Mouse (Mus musculus): ENCODE data around the gene Dnajc4. TPM values are rescaled to one million over a fixed set of nuclear protein-coding genes. Genes with fewer than 3 reads are reported as not detected.

Dnajc4 gene
- polyA plus RNA-seq, 1 experiment = 36.7 TPM

- no peak for DNase-seq (ENCODE audit: extremely low spot score in 1 of 2, low spot score in 1 of 2)
Observed at GRCm38 (mm10) chr19:6977759-6978638, 14.4 kb downstream of the Dnajc4 start.

DNA sequence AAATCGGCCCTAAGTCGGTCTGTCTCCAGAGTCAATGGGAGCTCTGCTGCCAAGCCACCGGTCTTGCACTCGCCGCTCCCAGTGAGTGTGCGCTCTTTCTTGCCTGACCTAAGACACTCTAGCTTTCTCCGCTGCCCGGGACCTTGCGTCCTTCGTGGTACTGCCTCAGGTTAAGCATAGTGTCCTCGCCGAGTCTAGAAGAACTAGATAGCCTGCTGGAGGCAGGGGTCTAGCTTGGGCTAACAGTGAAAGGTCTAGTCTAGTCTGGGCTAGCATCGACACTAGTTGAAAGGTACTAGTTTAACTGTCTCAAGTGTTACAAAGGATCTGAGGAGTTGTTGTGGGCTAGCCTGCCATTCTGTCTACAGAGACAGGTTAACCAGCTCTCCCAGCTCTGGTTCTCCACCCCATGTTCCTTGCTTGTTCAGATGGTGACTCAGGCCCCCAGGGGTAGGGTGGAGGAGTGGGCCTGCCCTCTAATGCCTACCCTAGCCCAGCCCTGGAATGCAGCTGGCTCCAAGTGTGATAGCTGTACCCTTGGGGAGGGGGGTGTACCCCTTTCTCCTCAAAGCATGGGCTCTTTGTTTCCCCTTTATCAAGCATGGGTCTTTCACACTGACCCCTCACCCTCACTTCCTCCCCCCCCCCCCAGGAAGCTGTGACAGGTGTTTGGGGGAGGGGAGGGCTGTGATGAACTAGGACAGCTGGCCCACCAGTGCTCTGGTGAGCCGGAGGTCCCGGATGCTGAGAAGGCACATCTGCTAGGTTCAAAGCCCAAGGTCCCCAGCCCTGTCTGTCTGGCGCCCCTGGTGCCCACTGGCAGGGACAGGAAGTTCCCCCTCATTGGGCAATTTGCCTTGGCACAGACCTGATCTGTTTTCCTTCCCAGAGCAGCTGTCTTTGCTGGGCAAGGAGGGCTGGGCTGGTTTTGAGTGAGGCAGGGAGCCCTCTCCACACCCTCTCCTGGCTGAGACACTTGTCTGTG, 16.5 kb downstream of the Dnajc4 start, which contains the start of gene Plcb3:
Gene Plcb3, minus strand, starts transcription at position 934 of the 985 bp plus-strand sequence.
- peak in 1 of 2 experiments; percentile 69 for DNase-seq (ENCODE audit: extremely low spot score in 1 of 2, low spot score in 1 of 2)

GRCm38 (mm10) chr19:6974211-6975205, 17.9 kb downstream of the Dnajc4 start, which contains the start of gene Ppp1r14b:
Ppp1r14b (plus strand) TSS chr19:6974968.
- DNase-seq (ENCODE audit: extremely low spot score in 1 of 2, low spot score in 1 of 2) = peak in 1 of 2 experiments; percentile 75

GRCm38 (mm10) chr19:6973581-6974190, 18.7 kb downstream of the Dnajc4 start:
- no peak for DNase-seq (ENCODE audit: extremely low spot score in 1 of 2, low spot score in 1 of 2)

DNA sequence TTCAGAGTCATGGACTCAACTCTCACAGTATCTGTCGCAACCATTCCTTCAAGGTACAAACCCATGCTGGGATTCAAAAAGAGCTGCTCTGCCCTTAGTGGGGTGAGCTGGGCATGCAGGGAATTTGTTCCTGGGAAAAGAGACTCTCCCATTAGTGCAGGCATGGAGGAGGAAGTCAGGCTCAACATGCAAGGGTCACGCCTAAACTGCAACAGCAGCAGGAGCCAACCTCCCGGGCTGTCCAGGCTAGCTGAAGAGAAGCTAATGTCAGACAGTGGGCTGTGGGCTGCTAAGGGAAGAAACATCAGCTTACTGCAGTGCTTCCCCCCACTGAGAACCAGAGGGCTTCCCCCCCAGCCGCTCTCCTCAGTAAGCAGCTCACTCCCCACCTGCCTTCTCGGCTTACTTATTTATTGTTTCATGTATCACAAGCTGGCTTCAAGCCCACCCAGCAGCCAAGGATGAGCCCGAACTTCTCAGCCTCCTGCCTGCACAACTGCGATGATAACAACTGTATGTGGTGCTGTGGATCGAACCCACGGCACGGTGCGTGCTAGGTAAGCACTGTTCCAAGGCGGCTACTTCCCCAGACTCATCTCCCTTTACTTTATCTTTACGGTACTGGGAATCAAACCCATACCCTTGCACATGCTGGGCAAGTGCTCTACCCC, 20.0 kb downstream of the Dnajc4 start:
- DNase-seq (ENCODE audit: extremely low spot score in 1 of 2, low spot score in 1 of 2) = no peak

DNA sequence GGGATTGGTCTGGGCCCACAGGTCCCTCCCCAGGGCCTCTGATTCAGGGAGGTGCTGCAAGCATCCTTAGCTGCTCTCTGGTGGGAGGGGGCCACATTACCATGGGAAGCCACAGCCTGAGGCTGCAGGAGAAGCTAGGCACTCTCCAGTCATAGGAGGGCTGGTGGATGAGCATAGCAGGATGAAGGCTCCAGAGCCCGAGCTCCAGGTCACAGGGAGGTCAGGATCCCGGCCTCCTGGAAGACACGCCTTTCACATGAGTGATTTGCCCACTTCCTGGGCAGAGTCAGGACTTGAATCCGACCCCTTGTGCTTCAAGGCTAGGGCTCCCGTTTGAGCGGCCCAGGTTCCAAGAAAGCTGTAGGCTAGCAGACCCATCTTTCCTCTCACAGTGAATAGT, 20.7 kb downstream of the Dnajc4 start:
- DNase-seq (ENCODE audit: extremely low spot score in 1 of 2, low spot score in 1 of 2) = no peak

- DNase-seq (ENCODE audit: extremely low spot score in 1 of 2, low spot score in 1 of 2) = no peak
Observed at GRCm38 (mm10) chr19:6970460-6971085, 21.8 kb downstream of the Dnajc4 start.

DNA sequence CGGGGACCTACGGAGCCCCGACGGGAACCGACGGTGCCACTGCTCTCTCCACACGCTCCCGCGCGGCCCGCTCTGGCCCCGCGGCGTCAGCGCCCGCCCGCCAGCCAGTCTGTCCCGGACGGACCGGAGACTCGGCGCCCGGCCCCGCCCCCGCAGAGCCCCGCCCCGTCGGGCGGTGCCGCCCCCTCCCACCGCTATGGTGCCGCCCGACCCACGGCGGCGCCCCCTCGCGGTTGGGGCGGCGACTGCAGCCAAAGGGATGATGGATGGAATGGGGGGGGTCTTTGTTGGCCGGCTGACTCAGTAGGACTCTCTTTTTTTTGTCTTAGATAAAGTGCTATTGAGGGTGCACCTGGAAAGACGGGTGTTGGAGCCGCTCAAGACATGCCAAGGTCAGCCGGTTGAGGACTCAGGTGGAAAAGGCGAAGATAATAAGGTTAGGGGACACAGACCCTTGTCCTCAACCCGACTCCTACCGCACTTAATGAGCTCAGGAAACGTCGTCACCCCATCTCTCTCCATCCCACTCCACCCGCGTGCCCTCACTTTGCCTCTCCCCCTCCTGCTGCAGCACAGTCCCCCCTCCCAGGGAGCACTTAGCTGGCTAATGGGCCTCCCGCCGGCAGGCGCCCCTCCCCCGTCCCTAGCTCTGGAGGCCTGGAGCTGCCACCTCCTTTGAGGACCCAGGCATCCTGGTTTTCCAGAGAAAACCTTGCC, 22.5 kb downstream of the Dnajc4 start:
- no peak for DNase-seq (ENCODE audit: extremely low spot score in 1 of 2, low spot score in 1 of 2)

GRCm38 (mm10) chr19:6969291-6969664, 23.1 kb downstream of the Dnajc4 start:
- DNase-seq (ENCODE audit: extremely low spot score in 1 of 2, low spot score in 1 of 2) = no peak

DNA sequence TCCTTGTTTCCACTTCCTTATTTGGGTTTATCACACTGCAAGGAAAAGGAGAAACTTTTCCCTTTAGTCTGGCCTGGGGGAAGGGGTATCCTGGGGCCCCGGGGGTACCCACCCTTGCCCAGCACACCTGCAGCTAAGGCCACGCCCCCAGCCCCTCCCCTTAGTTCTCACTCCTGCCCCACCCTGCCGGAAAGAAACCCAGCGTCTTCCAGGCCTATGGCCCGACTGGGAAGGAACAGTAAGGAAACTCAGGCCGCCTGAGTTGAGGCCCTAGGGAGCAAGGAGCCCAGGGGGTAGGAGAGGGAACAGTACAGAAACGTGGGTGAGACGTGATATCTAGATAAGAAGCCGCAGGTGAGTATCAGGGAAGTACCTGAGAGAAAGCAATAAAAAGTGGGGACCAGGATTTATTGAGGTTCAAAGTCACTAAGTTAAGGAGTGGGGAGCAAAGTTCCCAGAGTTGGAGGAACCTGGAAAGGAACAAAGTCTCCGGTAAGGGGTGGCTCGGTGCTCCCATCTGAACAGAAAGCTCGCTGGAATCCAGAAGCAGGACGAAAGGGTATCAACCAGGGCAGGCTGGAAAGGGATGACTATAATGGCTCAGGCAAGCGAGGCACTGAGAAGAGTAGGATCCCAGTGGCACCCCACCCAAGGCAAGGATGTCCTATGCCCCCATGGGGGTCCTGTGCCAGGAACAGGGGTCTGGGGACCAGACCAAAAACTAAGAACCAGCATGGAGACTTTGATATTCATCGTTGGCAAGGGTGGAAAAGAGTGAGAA, 23.7 kb downstream of the Dnajc4 start:
- DNase-seq (ENCODE audit: extremely low spot score in 1 of 2, low spot score in 1 of 2) = no peak

DNA sequence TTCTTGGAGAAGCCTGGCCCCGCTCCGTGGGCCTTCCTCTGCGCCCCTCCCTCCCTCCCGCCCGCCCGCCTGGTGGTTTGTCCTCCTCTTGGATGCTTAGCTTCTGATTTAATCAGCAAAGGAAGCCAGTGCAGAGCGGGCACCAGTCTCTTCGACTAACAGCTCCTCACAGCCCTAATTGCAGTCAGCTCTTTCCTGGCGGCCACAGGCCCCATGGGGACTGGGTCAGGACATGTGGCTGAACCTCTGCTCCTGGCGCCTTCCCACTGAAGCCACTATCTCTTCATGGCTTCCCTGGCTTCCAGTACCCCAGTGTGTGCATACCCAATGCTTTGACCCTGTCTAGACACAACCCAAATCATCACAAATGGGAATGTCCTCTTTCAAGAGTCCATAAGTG, 35.9 kb downstream of the Dnajc4 start:
- no peak for DNase-seq (ENCODE audit: extremely low spot score in 1 of 2, low spot score in 1 of 2)

DNA sequence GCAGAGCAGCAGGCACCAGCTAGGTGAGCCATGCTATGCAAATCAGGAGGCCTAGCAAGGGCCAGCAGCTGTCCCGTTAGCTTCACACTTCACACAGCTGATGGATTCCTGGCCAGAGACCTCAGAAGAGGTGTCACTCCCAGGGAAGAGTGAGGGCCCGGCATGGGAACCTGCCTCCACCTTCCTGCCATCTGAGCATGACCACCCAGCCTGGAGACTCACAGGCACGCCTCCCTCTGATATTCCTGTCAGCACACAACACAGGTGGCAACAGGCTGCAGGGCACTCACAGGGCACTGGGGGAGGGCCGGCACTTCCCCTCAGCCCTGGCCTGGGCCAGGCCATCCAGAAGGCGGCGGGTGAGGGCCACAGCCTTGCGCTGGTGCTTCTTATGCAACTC, 36.9 kb downstream of the Dnajc4 start:
- no peak for DNase-seq (ENCODE audit: extremely low spot score in 1 of 2, low spot score in 1 of 2)

DNA sequence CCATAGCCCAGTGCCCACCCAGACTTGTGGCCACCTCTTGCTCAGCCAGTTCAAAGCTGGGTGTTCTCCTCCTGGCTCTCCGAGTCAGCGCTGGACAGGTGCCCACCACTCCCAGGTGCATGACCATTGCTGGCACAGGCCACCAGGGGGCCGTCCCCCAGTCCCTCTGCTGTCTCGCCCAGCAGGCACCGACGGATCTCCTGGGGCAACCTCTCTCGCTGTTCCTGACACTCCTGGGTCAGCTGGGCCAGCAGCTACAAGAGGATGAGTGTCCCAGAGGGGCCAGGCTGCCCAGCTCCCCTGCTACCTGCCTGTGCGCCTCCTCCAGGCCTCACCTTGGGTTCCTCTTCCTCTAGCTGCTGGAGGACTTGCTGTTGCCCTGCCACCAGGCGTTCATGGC, 38.3 kb downstream of the Dnajc4 start:
- no peak for DNase-seq (ENCODE audit: extremely low spot score in 1 of 2, low spot score in 1 of 2)

DNA sequence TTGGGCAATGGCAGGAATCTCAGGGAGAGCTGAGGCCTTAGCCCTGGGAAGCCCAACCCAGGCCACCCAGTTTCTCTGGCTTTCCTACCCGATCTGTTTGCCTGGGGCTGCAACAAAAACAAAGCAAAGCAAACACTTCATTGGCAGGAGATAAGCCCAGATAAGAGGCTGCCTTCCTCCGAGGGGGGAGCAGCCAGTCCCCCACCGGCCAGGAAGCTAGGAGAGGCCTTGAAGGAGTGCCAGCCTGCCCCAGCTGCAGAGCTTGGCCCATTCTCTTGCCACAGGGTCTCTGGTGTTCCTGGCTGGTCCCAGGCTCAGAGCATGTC, 39.7 kb downstream of the Dnajc4 start:
- no peak for DNase-seq (ENCODE audit: extremely low spot score in 1 of 2, low spot score in 1 of 2)

DNA sequence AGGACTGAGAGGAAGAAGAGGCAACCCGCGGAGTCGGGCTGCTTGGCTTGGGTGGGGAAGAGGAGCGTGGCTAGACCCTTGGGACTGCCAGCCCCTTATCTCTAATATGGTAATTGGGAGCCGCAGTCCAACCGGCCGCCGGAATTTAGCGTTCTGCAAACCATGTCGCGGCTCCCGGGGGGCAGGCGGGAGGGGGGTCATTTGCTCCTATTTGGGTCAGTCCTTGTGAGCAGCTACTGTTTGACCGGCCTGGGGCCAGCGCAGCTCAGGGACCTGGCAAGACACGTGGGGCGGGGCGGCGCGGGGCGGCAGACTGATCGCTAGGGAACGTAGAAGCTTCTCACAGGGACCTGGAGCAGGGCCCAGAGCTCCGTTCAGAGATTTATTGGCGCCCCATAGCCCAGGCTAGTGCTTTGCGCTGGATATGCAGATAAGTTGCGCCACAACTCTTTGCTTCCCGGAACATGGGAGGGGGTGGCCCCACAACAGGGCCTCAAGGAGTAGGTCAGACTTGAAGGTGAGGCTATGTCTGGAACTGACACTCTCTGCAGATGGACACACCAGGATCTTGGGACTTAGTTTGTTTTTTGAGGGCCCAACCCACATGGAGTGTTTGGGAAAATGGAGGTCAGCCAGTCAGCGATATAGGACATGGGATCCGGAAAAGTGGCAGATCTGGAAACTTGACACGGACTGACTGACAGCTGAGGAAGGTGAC, 40.2 kb downstream of the Dnajc4 start:
- peak in 1 of 2 experiments; percentile 70 for DNase-seq (ENCODE audit: extremely low spot score in 1 of 2, low spot score in 1 of 2)

DNA sequence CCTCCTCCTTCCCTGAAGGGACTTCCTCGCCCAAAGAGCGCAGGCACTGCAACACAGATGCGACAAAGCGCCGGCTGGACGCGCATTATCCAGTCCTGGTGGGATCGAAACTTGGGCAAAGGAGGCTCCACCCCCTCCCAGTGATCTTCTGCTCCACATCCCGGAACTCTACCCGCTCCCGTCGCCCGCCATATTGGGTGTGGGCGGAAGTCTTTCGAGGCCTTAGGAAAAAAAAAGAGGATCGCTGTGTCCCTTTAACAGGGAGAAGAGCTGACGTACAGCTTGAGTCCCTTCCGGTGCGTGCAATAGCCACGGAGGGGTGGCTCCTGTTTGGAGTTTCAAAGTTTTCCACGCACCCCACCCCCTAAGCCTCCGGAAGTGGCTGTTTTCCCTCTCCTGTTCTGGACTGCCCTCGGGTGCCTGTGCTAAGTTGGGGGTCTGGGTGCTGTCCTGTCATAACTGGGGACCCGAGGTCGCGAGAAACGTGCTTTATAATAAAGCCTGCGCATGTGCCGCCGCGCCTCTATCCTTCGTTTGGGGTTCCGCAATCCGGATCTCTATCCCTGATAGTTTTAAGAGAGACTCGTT, 40.9 kb downstream of the Dnajc4 start:
- DNase-seq (ENCODE audit: extremely low spot score in 1 of 2, low spot score in 1 of 2) = peak; percentile 93 to 97

Measured in frontal cortex, adult 2 months (tissue).